Mouse (Mus musculus) heart, adult 9 months (tissue): ENCODE results near the gene Commd6.

Source experiments
- DNase-seq, 2 experiments: peaks; one replicate each; pipeline ENCODE4 v3.0.0; 2022; ENCODE audit warnings: low spot score in 2 of 2

Gene Commd6

GRCm38 (mm10) chr14:101640153-101640843 lies at the start of gene Commd6:
Gene Commd6, minus strand, starts transcription at chr14:101640686.
- peak; percentile 95 for DNase-seq

GRCm38 (mm10) chr14:101688406-101688805 lies 47.9 kb upstream of the Commd6 start:
- peak; percentile 26 to 62 for DNase-seq

- DNase-seq, result no peak
These were observed 47.2 kb upstream of the Commd6 start for GRCm38 (mm10) chr14:101687696-101688095.

GRCm38 (mm10) chr14:101672226-101672625 lies 31.7 kb upstream of the Commd6 start:
- no peak for DNase-seq

GRCm38 (mm10) chr14:101668626-101669025 lies 28.1 kb upstream of the Commd6 start:
- DNase-seq, result no peak

- DNase-seq, result no peak
These were observed 26.1 kb upstream of the Commd6 start for GRCm38 (mm10) chr14:101666536-101666935.

GRCm38 (mm10) chr14:101666056-101666455 lies 25.6 kb upstream of the Commd6 start:
- DNase-seq, result no peak

- no peak for DNase-seq
These were observed 23.8 kb upstream of the Commd6 start for GRCm38 (mm10) chr14:101664274-101664673.

- DNase-seq, result no peak
These were observed 21.3 kb upstream of the Commd6 start for GRCm38 (mm10) chr14:101661654-101662412.

- DNase-seq, result no peak
These were observed 15.8 kb upstream of the Commd6 start for GRCm38 (mm10) chr14:101656307-101656706.

- no peak for DNase-seq
These were observed 14.0 kb upstream of the Commd6 start for GRCm38 (mm10) chr14:101654526-101654909.

GRCm38 (mm10) chr14:101653581-101654525 lies 13.4 kb upstream of the Commd6 start, which contains the start of gene Uchl3:
Gene Uchl3, plus strand, starts transcription at chr14:101653967.
- peak; percentile 95 to 96 for DNase-seq

- DNase-seq, result peak; percentile 12 to 25
These were observed 12.1 kb upstream of the Commd6 start for GRCm38 (mm10) chr14:101652571-101652970.

- DNase-seq, result no peak
These were observed 10.1 kb upstream of the Commd6 start for GRCm38 (mm10) chr14:101650551-101650950.

- no peak for DNase-seq
These were observed 4.5 kb upstream of the Commd6 start for GRCm38 (mm10) chr14:101644948-101645347.

GRCm38 (mm10) chr14:101637381-101637780 lies 3.1 kb downstream of the Commd6 start:
- no peak for DNase-seq

- DNase-seq, result no peak
These were observed 4.7 kb downstream of the Commd6 start for GRCm38 (mm10) chr14:101635765-101636164.

- no peak for DNase-seq
These were observed 9.9 kb downstream of the Commd6 start for GRCm38 (mm10) chr14:101630548-101630947.

GRCm38 (mm10) chr14:101617680-101618079 lies 22.8 kb downstream of the Commd6 start:
- no peak for DNase-seq

- DNase-seq, result no peak
These were observed 24.3 kb downstream of the Commd6 start for GRCm38 (mm10) chr14:101616178-101616577.

- no peak for DNase-seq
These were observed 27.3 kb downstream of the Commd6 start for GRCm38 (mm10) chr14:101613206-101613605.

GRCm38 (mm10) chr14:101610701-101611100 lies 29.8 kb downstream of the Commd6 start:
- no peak for DNase-seq
